Mouse (Mus musculus) MEL (cell line): Measurements from ENCODE around the gene Gm10912.

Source experiments
- CTCF ChIP-seq, 3 experiments: IDR thresholded peaks in 2 of 3; conservative IDR thresholded peaks in 1 of 3; 2 replicates each; pipeline ENCODE4 v1.5.1; 2011 to 2012; ENCODE audit warnings: low read length in 3 of 3, low read depth in 2 of 3, mild to moderate bottlenecking in 2 of 3, improper control_type of control experiment in 1 of 3, inconsistent platforms in 1 of 3, mixed read lengths in 1 of 3, moderate library complexity in 1 of 3; ENCODE audit not compliant: control insufficient read depth in 1 of 3, insufficient read depth in 1 of 3, poor library complexity in 1 of 3, severe bottlenecking in 1 of 3
- POLR2A ChIP-seq, 2 experiments: IDR thresholded peaks; 2 replicates each; pipeline ENCODE4 v1.6.1; 2011 to 2012; ENCODE audit warnings: low read length in 2 of 2, mild to moderate bottlenecking in 2 of 2, control low read depth in 1 of 2, improper control_type of control experiment in 1 of 2, low read depth in 1 of 2, moderate library complexity in 1 of 2; ENCODE audit not compliant: control insufficient read depth in 1 of 2, insufficient read depth in 1 of 2, poor library complexity in 1 of 2
- POLR2AphosphoS2 ChIP-seq: IDR thresholded peaks from 2 replicates; pipeline ENCODE4 v1.6.1; 2011; ENCODE audit warnings: low read length, improper control_type of control experiment
- USF2 ChIP-seq, 2 experiments: IDR thresholded peaks; 2 replicates each; pipeline ENCODE4 v1.6.1; 2011 to 2012; ENCODE audit warnings: improper control_type of control experiment in 2 of 2, low read length in 2 of 2, borderline replicate concordance in 1 of 2, inconsistent platforms in 1 of 2, low read depth in 1 of 2, mild to moderate bottlenecking in 1 of 2; ENCODE audit not compliant: insufficient read depth in 1 of 2

- no peak for TF ChIP-seq POLR2A (IDR thresholded peaks at IDR 0.05; ENCODE audit: control insufficient read depth in 1 of 2, insufficient read depth in 1 of 2, low read depth in 1 of 2, low read length in 2 of 2, poor library complexity in 1 of 2)
- TF ChIP-seq CTCF (IDR thresholded peaks at IDR 0.05 in 2 of 3, conservative IDR thresholded peaks at IDR 0.05 in 1 of 3; ENCODE audit: control insufficient read depth in 1 of 3, insufficient read depth in 1 of 3, low read depth in 2 of 3, low read length in 3 of 3, poor library complexity in 1 of 3, severe bottlenecking in 1 of 3): no peak
- no peak for TF ChIP-seq USF2 (IDR thresholded peaks at IDR 0.05; ENCODE audit: borderline replicate concordance in 1 of 2, insufficient read depth in 1 of 2, low read depth in 1 of 2, low read length in 2 of 2)
- no peak for TF ChIP-seq POLR2AphosphoS2
These were observed 43.9 kb downstream of the Gm10912 start for GRCm38 (mm10) chr2:104109528-104109927.
